Mouse (Mus musculus): Measurements from ENCODE around the gene Pus1.
A peak's percentile ranks its signal among the peaks of the same experiment; 100 is the strongest.
"Not testable (repeated sequence)": the region's sequence is repeated elsewhere in the genome, so short reads cannot be mapped to it uniquely, and the experiment has no call there.

Pus1 gene

GRCm38 (mm10) chr5:110781529-110782238 is 1.2 kb upstream of the Pus1 start:
- no peak for DNase-seq (ENCODE audit: low spot score in 2 of 2)

- DNase-seq (ENCODE audit: low spot score in 2 of 2): no peak
Measured at GRCm38 (mm10) chr5:110780761-110781528, 486 bp upstream of the Pus1 start.

- peak in 1 of 2 experiments; percentile 35 for DNase-seq (ENCODE audit: low spot score in 2 of 2)
Measured at GRCm38 (mm10) chr5:110779276-110779997, 1.0 kb downstream of the Pus1 start.

GRCm38 (mm10) chr5:110778263-110778662 is 2.2 kb downstream of the Pus1 start:
- DNase-seq (ENCODE audit: low spot score in 2 of 2): no peak

- no peak for DNase-seq (ENCODE audit: low spot score in 2 of 2)
Measured at GRCm38 (mm10) chr5:110776141-110776540, 4.3 kb downstream of the Pus1 start.

- DNase-seq (ENCODE audit: low spot score in 2 of 2): no peak
Measured at GRCm38 (mm10) chr5:110774511-110774910, 5.9 kb downstream of the Pus1 start.

GRCm38 (mm10) chr5:110772945-110773344 is 7.5 kb downstream of the Pus1 start:
- DNase-seq (ENCODE audit: low spot score in 2 of 2): not testable (repeated sequence)

GRCm38 (mm10) chr5:110770448-110771158 is 9.9 kb downstream of the Pus1 start, which contains the start of gene Ep400:
Gene Ep400, minus strand, starts transcription at chr5:110770717.
- peak; percentile 100 for DNase-seq (ENCODE audit: low spot score in 2 of 2)

- DNase-seq (ENCODE audit: low spot score in 2 of 2): peak in 1 of 2 experiments; percentile 43
Measured at GRCm38 (mm10) chr5:110770031-110770445, 10.4 kb downstream of the Pus1 start.

- no peak for DNase-seq (ENCODE audit: low spot score in 2 of 2)
Measured at GRCm38 (mm10) chr5:110769272-110769671, 11.2 kb downstream of the Pus1 start.

GRCm38 (mm10) chr5:110763890-110764289 is 16.6 kb downstream of the Pus1 start:
- no peak for DNase-seq (ENCODE audit: low spot score in 2 of 2)

GRCm38 (mm10) chr5:110745021-110745420 is 35.4 kb downstream of the Pus1 start:
- no peak for DNase-seq (ENCODE audit: low spot score in 2 of 2)

- no peak for DNase-seq (ENCODE audit: low spot score in 2 of 2)
Measured at GRCm38 (mm10) chr5:110739496-110740275, 40.8 kb downstream of the Pus1 start.

- no peak for DNase-seq (ENCODE audit: low spot score in 2 of 2)
Measured at GRCm38 (mm10) chr5:110735606-110736005, 44.9 kb downstream of the Pus1 start.

- DNase-seq (ENCODE audit: low spot score in 2 of 2): no peak
Measured at GRCm38 (mm10) chr5:110733231-110733823, 47.1 kb downstream of the Pus1 start.

- DNase-seq (ENCODE audit: low spot score in 2 of 2): no peak
Measured at GRCm38 (mm10) chr5:110731227-110731626, 49.2 kb downstream of the Pus1 start.

- no peak for DNase-seq (ENCODE audit: low spot score in 2 of 2)
Measured at GRCm38 (mm10) chr5:110727850-110728249, 52.6 kb downstream of the Pus1 start.
